Mouse (Mus musculus) stomach, embryonic 16.5 days (tissue): ENCODE measurements around the gene Abca17. TPM values are rescaled to one million over a fixed set of nuclear protein-coding genes. Genes with fewer than 3 reads are reported as not detected.

ENCODE experiments used
- ATAC-seq: fragments of 200-750 bp; cut with Nextera tagmentation; 2 replicates; pipeline ENCODE4 v1.8.0; 2017; ENCODE audit warnings: moderate number of reproducible peaks, moderate TSS enrichment; ENCODE audit not compliant: insufficient read depth, low FRiP score
- H3K27ac ChIP-seq: fragments of 300-500 bp; sonication (generic); 2 replicates; pipeline ENCODE4 v1.5.1; 2014; ENCODE audit warnings: low read length
- H3K27me3 ChIP-seq: fragments of 300-500 bp; sonication (generic); 2 replicates; pipeline ENCODE4 v1.6.1; 2014; ENCODE audit warnings: low read length, control low read depth, mixed read lengths; ENCODE audit not compliant: control insufficient read depth, insufficient read depth
- H3K36me3 ChIP-seq: fragments of 300-500 bp; sonication (generic); 2 replicates; pipeline ENCODE4 v1.6.1; 2014; ENCODE audit warnings: low read length; ENCODE audit not compliant: control insufficient read depth, insufficient read depth
- H3K4me1 ChIP-seq: fragments of 300-500 bp; sonication (generic); 2 replicates; pipeline ENCODE4 v1.6.1; 2014; ENCODE audit warnings: low read length, control low read depth, mixed read lengths; ENCODE audit not compliant: control insufficient read depth, insufficient read depth
- H3K4me2 ChIP-seq: fragments of 300-500 bp; sonication (generic); 2 replicates; pipeline ENCODE4 v1.6.1; 2014; ENCODE audit warnings: low read depth, low read length, mixed read lengths
- H3K4me3 ChIP-seq: fragments of 300-500 bp; sonication (generic); replicated peaks from 2 replicates; pipeline ENCODE4 v1.5.1; 2014; ENCODE audit warnings: mild to moderate bottlenecking, low read length
- H3K9ac ChIP-seq: fragments of 300-500 bp; sonication (generic); 2 replicates; pipeline ENCODE4 v1.6.1; 2014; ENCODE audit warnings: low read length
- H3K9me3 ChIP-seq: fragments of 300-500 bp; sonication (generic); replicated peaks from 2 replicates; pipeline ENCODE4 v1.6.1; 2016; ENCODE audit warnings: low read length, control low read depth; ENCODE audit not compliant: control insufficient read depth
- WGBS: fragments of 180-500 bp; shearing (Covaris S2); extraction: QIAGEN DNeasy Blood & Tissue Kit; methylation state at CpG from one replicate; pipeline ENCODE4 v1.1.7; 2014; 5-methylcytosine and 5-hydroxymethylcytosine counted together
- polyA plus RNA-seq: library from polyadenylated mRNA; unstranded; fragments of >200 nt; fragmentation: Nextera tagmentation; extraction: Ambion mirVana; gene quantifications from 2 replicates; pipeline ENCODE4 v1.2.1, GENCODE M21; 2015

Abca17 gene
- polyA plus RNA-seq, 1 experiment from 2014 or later: not detected

DNA sequence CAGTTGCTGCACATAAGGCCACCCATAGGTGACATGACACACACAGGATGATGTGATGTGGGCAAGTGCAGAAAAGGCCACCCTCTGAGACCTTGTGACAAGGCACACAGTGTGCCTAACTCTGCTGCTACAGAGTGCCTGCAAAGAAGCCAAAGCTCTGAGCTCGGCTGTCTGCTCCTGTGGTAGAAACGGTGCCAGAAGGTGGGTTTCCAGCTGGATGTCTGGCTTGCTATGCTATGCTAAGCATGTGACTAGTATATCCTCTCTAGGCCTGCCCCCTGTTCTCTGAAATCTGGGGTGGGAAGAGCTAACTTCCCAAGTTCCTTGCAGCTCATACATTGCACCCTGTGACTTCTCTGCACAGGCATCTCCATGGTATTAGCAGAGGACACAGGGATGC, 86.1 kb downstream of the Abca17 start:
- Histone ChIP-seq H3K36me3 (no peaks in the 10 kb centered on the region), H3K27ac (no peak overlapping the region), H3K4me1 (no peaks in the 10 kb centered on the region), H3K4me3 (no peak overlapping the region), H3K4me2 (no peak overlapping the region), H3K27me3 (no peaks in the 10 kb centered on the region), H3K9ac (no peak overlapping the region), H3K9me3 (no peaks in the 10 kb centered on the region)
- WGBS: 82% methylated on average over 2 of the region's 2 CpGs
- ATAC-seq: no peak

DNA sequence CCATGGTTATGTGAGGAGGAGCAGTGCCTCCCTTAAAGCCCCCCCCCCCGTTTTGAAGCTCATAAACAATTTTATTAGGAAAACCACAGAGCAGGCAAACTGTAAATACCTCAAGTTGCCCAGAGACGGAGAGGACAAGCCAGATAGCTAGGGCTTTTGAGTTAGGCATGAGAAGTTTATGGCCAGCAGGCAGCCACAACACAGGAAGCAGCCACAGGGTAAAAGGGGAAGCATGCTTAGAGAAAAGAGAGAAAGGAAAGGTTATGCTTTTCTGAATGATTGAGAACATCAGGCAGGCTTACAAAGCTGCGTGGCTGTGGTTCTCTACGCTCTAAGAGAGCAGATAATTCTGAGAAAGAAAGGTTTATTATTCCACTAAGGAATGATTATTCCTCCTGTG, 90.4 kb downstream of the Abca17 start:
- H3K4me1 ChIP-seq: no peaks in the 10 kb centered on the region
- no peaks in the 10 kb centered on the region for H3K36me3 ChIP-seq
- H3K9ac ChIP-seq: no peak overlapping the region
- no peaks in the 10 kb centered on the region for H3K9me3 ChIP-seq
- H3K27me3 ChIP-seq: no peaks in the 10 kb centered on the region
- H3K27ac ChIP-seq: no peak overlapping the region
- WGBS: 76% methylated on average over 4 of the region's 4 CpGs
- H3K4me2 ChIP-seq: no peak overlapping the region
- H3K4me3 ChIP-seq: no peak overlapping the region
- no peak for ATAC-seq

- Histone ChIP-seq H3K9me3 (no peaks in the 10 kb centered on the region), H3K9ac (no peak overlapping the region), H3K4me1 (no peaks in the 10 kb centered on the region), H3K27ac (no peak overlapping the region), H3K27me3 (no peaks in the 10 kb centered on the region), H3K4me2 (no peak overlapping the region), H3K4me3 (no peak overlapping the region), H3K36me3 (no peaks in the 10 kb centered on the region)
- 63% methylated on average over 5 of the region's 5 CpGs for WGBS
- ATAC-seq: no peak
Measured at GRCm38 (mm10) chr17:24259702-24260101, 91.2 kb downstream of the Abca17 start.

- no peak overlapping the region for H3K4me3 ChIP-seq
- H3K9me3 ChIP-seq: no peaks in the 10 kb centered on the region
- H3K27me3 ChIP-seq: no peaks in the 10 kb centered on the region
- 49% methylated on average over 4 of the region's 4 CpGs for WGBS
- H3K27ac ChIP-seq: no peak overlapping the region
- no peak overlapping the region for H3K9ac ChIP-seq
- H3K4me1 ChIP-seq: no peaks in the 10 kb centered on the region
- no peak overlapping the region for H3K4me2 ChIP-seq
- no peaks in the 10 kb centered on the region for H3K36me3 ChIP-seq
- no peak for ATAC-seq
Measured at GRCm38 (mm10) chr17:24258981-24259380, 91.9 kb downstream of the Abca17 start.

- 94% methylated on average over 2 of the region's 2 CpGs for WGBS
- H3K9me3 ChIP-seq: no peaks in the 10 kb centered on the region
- no peak for ATAC-seq
- peaks cover 13% of the 10 kb centered on the region for H3K4me1 ChIP-seq
- H3K4me3 ChIP-seq: no peak overlapping the region
- H3K4me2 ChIP-seq: no peak overlapping the region; the same call in 1 of the 2 replicates
- H3K27me3 ChIP-seq: no peaks in the 10 kb centered on the region
- no peak overlapping the region; the same call in 1 of the 2 replicates for H3K9ac ChIP-seq
- H3K27ac ChIP-seq: no peak overlapping the region
- peaks cover 11% of the 10 kb centered on the region for H3K36me3 ChIP-seq
Measured at GRCm38 (mm10) chr17:24252329-24252728, 98.5 kb downstream of the Abca17 start.

DNA sequence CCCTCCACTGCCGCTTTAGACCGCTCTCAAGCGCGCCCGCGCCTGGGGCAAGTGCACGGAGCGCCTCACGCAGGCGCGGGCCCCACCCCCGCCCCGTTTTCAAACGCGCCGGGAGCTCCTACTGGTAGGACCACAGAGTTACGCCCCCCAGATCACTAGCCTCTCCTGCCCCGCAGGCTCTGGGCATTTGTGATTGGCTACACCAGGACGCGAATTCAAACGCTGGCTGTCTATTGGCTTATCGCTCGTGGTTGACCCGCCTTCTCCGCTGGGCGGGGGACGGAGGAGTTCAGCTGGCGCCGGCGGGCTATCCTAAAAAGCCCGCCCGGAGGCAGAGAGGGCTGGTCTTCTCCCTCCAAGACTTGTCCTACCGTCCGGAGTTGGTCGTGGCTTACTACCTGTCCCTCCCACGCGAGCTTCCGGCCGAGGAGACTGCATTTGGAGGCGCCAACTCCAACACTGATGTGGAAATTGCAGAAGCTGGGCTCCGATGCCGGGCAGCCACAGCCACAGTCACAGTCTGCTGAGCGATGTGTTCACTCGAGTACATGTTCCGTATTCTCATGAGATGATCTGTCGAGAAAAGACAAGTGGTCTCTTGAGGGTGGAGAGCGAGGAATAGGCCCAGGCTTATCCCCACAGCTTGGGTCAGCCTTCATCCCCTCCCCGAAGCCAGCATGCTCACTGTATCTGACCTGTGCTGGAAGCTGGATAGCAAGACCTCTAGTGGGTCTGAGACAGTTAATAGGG, 99.4 kb downstream of the Abca17 start, which contains the start of gene Ccnf:
TSS of gene Ccnf (minus strand) at position 165 of the 750 bp plus-strand sequence.
- H3K27me3 ChIP-seq: no peaks in the 10 kb centered on the region
- peak within 1 kb of the TSS; percentile 90 for H3K4me3 ChIP-seq
- WGBS: under 1% methylated on average over 48 of the region's 48 CpGs
- peak; percentile 100 for ATAC-seq
- H3K9ac ChIP-seq: peak within 1 kb of the TSS; percentile 85
- H3K27ac ChIP-seq: peak within 1 kb of the TSS; percentile 77
- H3K4me2 ChIP-seq: peak within 1 kb of the TSS; percentile 71
- H3K9me3 ChIP-seq: no peaks in the 10 kb centered on the region
- peaks cover 11% of the 10 kb centered on the region for H3K36me3 ChIP-seq
- H3K4me1 ChIP-seq: peaks cover 13% of the 10 kb centered on the region

DNA sequence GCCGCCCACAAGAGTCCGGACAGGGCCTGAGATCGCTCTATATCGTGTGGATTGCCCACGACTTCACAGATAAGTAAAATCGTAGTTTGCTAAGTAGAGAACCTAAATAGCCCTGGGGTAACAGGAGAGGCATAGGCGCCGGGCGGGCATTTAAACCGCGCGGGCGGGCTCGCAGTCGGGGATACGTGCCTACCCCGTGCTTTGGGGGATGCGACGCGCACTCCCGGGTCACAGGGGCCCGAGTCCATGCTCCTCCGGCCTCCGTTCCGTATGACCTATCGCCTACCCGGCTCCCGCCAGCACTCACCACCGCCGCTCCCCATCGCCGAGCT, 99.9 kb downstream of the Abca17 start:
- 0% methylated on average over 32 of the region's 32 CpGs for WGBS
- Histone ChIP-seq H3K4me2 (peak overlapping the region; percentile 71), H3K27me3 (no peaks in the 10 kb centered on the region), H3K27ac (peak overlapping the region; percentile 77), H3K9me3 (no peaks in the 10 kb centered on the region), H3K36me3 (peaks cover 11% of the 10 kb centered on the region), H3K4me1 (peaks cover 13% of the 10 kb centered on the region), H3K9ac (peak overlapping the region; percentile 85), H3K4me3 (peak overlapping the region; percentile 90)
- ATAC-seq: no peak

- no peak for ATAC-seq
- Histone ChIP-seq H3K9ac (no peak overlapping the region), H3K4me1 (peaks cover 13% of the 10 kb centered on the region), H3K27ac (no peak overlapping the region), H3K36me3 (peaks cover 28% of the 10 kb centered on the region), H3K9me3 (no peaks in the 10 kb centered on the region; the same call in 1 of the 2 replicates), H3K4me2 (no peak overlapping the region), H3K27me3 (no peaks in the 10 kb centered on the region), H3K4me3 (no peak overlapping the region)
- WGBS: 94% methylated on average over 2 of the region's 2 CpGs
Measured at GRCm38 (mm10) chr17:24248641-24249040, 102.2 kb downstream of the Abca17 start.

- WGBS: 96% methylated on average over 8 of the region's 8 CpGs
- H3K36me3 ChIP-seq: peaks cover 47% of the 10 kb centered on the region
- no peaks in the 10 kb centered on the region for H3K4me1 ChIP-seq
- H3K27ac ChIP-seq: no peak overlapping the region
- no peak overlapping the region for H3K4me3 ChIP-seq
- H3K9ac ChIP-seq: no peak overlapping the region
- no peaks in the 10 kb centered on the region for H3K27me3 ChIP-seq
- no peaks in the 10 kb centered on the region; the same call in 1 of the 2 replicates for H3K9me3 ChIP-seq
- H3K4me2 ChIP-seq: no peak overlapping the region
- ATAC-seq: no peak
Measured at GRCm38 (mm10) chr17:24244061-24244460, 106.8 kb downstream of the Abca17 start.
